Mouse (Mus musculus): ENCODE results near the gene Pop7. TPM values are rescaled to one million over a fixed set of nuclear protein-coding genes. Genes with fewer than 3 reads are reported as not detected.

Gene Pop7
- total and polyA plus RNA-seq, 2 experiments from 2014 or later, result 73.2 to 91.5 TPM

DNA sequence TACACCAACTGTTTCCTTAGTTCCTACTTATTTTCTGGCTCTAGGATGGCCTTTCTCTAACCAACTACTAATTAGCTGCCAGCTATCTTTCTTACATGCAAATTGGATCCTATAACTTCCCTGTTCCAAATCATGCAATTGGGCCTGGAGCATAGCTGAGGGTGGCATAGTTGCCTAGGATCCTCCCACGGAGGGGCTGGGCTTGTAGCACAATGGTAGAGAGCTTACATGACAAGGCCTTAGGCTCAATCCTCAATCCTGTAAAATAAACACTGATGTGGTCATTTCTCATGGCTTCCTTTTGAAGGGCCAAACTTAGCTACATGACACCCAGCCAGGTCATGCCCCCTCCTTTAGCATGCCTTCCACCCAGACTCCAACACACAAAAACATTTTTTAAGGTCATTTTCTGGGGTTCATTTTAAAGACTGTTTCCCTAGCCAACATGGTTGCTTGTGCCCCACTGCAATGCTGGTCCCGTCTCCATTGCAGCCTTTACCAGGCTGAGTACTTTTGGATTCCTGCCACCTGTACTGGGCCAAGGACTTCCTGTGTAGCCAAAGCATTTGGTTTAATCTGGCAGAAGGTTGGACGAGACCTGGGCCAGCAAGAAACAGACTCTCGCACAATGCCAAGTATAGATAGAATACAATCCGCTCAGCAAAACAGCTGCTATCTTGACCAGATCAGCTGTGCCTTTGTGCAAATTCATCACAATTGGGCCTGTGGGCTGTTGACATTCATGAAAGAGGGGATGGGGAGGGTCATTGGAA, 39.6 kb upstream of the Pop7 start:
- H3K27ac ChIP-seq (ENCODE audit: low read depth, low read length), result no peak overlapping the region
- ATAC-seq (ENCODE audit: low FRiP score), result no peak
- WGBS, result 59% methylated on average over 5 of the region's 5 CpGs

DNA sequence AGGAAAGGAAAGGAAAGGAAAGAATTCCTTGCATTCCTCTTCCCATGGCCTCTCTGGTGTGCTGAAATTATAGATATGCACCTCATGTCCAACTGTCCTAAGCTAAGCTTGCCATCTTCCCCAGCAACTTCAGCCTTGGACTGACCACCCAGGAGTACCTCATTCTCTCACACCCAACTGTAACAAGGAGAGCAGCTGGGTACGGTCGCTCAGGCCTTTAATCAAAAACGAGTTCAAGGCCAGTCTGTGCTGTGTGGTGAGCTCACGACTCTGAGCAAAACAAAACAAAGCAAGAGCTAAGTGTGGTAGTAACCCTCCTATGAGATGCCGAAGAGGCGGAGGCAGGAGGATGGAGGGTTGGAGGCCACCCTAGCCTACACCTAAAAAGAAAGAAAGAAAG, 38.7 kb upstream of the Pop7 start:
- H3K9ac ChIP-seq (replicated peaks; ENCODE audit: low read length, poor library complexity, severe bottlenecking), result no peak overlapping the region
- no peak overlapping the region for H3K4me2 ChIP-seq (ENCODE audit: low read depth, low read length, poor library complexity, severe bottlenecking)
- no peak overlapping the region for H3K27ac ChIP-seq (ENCODE audit: low read depth, low read length)
- H3K4me3 ChIP-seq (ENCODE audit: low read depth, low read length), result no peak overlapping the region
- no peaks in the 10 kb centered on the region for H3K4me1 ChIP-seq (ENCODE audit: insufficient read depth, low read length)
- DNase-seq (ENCODE audit: low spot score) (no peak), ATAC-seq (ENCODE audit: low FRiP score) (no peak)
- TF ChIP-seq CTCF (IDR thresholded peaks at IDR 0.05), result no peak
- H3K27me3 ChIP-seq (ENCODE audit: insufficient read depth, low read length), result no peaks in the 10 kb centered on the region
- WGBS, result 81% methylated on average over 6 of the region's 6 CpGs
- no peaks in the 10 kb centered on the region for H3K36me3 ChIP-seq (ENCODE audit: insufficient read depth, low read length)
- H3K9me3 ChIP-seq (ENCODE audit: low read length), result no peaks in the 10 kb centered on the region

More for the DNA sequence above, 39.6 kb upstream of the Pop7 start:
- Histone ChIP-seq H3K4me1 (ENCODE audit: insufficient read depth, low read length) (no peaks in the 10 kb centered on the region), H3K27me3 (ENCODE audit: insufficient read depth, low read length) (no peaks in the 10 kb centered on the region), H3K9ac (replicated peaks; ENCODE audit: low read length, poor library complexity, severe bottlenecking) (no peak overlapping the region), H3K4me2 (ENCODE audit: low read depth, low read length, poor library complexity, severe bottlenecking) (no peak overlapping the region), H3K4me3 (ENCODE audit: low read depth, low read length) (no peak overlapping the region), H3K9me3 (ENCODE audit: low read length) (no peaks in the 10 kb centered on the region), H3K36me3 (ENCODE audit: insufficient read depth, low read length) (no peaks in the 10 kb centered on the region)
- peak; percentile 77 for DNase-seq (ENCODE audit: low spot score)
- no peak for TF ChIP-seq CTCF (IDR thresholded peaks at IDR 0.05)

DNA sequence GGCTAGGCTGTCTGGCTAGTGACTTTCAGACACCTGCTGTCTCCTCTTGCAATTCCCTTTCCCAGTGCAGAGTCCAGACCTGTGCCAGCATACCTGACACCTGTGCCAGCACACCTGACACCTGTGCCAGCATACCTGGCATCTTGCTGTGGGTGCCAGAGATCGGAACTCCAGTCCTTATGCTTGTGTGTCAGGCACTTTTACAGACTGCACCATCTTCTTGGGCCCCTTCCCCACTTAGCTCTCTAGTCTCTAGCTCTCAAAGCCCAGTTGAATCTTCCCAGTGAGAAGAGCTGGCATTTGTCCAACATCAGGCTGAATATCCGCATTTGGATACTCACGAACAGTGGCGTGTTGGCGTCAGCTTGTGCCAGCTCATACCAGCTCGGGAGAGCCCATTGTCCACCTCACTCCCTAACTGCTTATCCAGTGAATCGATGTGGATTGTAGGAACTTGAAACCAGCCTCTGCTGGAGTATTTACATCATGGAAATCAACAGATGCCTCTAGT, 37.0 kb upstream of the Pop7 start:
- ATAC-seq (ENCODE audit: low FRiP score), result 0 out of 2 replicates have a peak, but pooled peaks have one; percentile 52
- Histone ChIP-seq H3K9me3 (ENCODE audit: low read length) (no peaks in the 10 kb centered on the region), H3K9ac (replicated peaks; ENCODE audit: low read length, poor library complexity, severe bottlenecking) (no peak overlapping the region), H3K4me2 (ENCODE audit: low read depth, low read length, poor library complexity, severe bottlenecking) (no peak overlapping the region), H3K4me3 (ENCODE audit: low read depth, low read length) (no peak overlapping the region), H3K27me3 (ENCODE audit: insufficient read depth, low read length) (no peaks in the 10 kb centered on the region), H3K27ac (ENCODE audit: low read depth, low read length) (no peak overlapping the region), H3K4me1 (ENCODE audit: insufficient read depth, low read length) (no peaks in the 10 kb centered on the region), H3K36me3 (ENCODE audit: insufficient read depth, low read length) (no peaks in the 10 kb centered on the region)
- 46% methylated on average over 7 of the region's 7 CpGs for WGBS
- DNase-seq (ENCODE audit: low spot score), result peak; percentile 84
- TF ChIP-seq CTCF (IDR thresholded peaks at IDR 0.05), result no peak

DNA sequence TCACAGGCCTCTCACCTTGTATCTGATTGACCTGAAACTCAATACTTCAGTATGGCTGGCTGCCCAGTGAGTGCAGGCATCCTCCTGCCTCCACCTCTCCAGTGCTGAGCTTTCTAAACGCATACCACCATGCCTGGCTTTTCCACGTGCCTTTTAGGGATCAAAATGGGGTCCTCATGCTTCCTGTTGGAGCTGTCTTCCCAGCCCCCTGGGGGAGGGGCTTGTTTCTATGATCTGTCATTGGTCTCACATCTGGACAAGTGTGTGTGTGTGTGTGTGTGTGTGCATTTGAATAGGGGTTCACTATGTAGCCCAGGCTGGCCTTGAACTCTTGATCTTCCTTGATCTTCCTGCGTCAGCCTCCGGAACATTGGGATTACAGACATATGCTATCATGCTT, 35.1 kb upstream of the Pop7 start:
- H3K27ac ChIP-seq (ENCODE audit: low read depth, low read length), result no peak overlapping the region
- no peaks in the 10 kb centered on the region for H3K4me1 ChIP-seq (ENCODE audit: insufficient read depth, low read length)
- H3K9ac ChIP-seq (replicated peaks; ENCODE audit: low read length, poor library complexity, severe bottlenecking), result no peak overlapping the region
- H3K36me3 ChIP-seq (ENCODE audit: insufficient read depth, low read length), result no peaks in the 10 kb centered on the region
- TF ChIP-seq CTCF (IDR thresholded peaks at IDR 0.05), result no peak
- H3K9me3 ChIP-seq (ENCODE audit: low read length), result no peaks in the 10 kb centered on the region
- no peak for ATAC-seq (ENCODE audit: low FRiP score)
- 56% methylated on average over 4 of the region's 4 CpGs for WGBS
- H3K4me2 ChIP-seq (ENCODE audit: low read depth, low read length, poor library complexity, severe bottlenecking), result no peak overlapping the region
- DNase-seq (ENCODE audit: low spot score), result no peak
- no peaks in the 10 kb centered on the region for H3K27me3 ChIP-seq (ENCODE audit: insufficient read depth, low read length)
- H3K4me3 ChIP-seq (ENCODE audit: low read depth, low read length), result no peak overlapping the region

DNA sequence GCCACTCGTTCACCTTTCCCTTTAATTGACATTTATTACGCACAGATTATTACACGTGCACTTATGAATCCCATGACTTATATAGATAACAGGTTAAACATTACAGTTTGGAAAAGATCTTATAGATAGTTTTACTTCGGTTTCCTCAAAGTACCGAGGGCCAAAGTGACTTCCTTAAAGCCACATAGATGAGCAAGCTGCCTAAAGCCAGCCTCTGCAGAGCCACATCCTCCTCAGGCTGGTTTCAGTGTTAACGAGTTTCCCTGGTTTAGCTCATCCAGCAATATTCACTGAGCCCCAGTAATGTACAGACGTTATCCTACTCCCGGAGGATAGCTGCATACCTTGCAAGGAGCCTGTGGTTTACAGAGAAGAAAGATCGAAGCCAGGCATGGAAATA, 33.0 kb upstream of the Pop7 start:
- TF ChIP-seq CTCF (IDR thresholded peaks at IDR 0.05), result no peak
- Histone ChIP-seq H3K36me3 (ENCODE audit: insufficient read depth, low read length) (no peaks in the 10 kb centered on the region), H3K27me3 (ENCODE audit: insufficient read depth, low read length) (no peaks in the 10 kb centered on the region), H3K27ac (ENCODE audit: low read depth, low read length) (no peak overlapping the region), H3K4me1 (ENCODE audit: insufficient read depth, low read length) (no peaks in the 10 kb centered on the region), H3K9ac (replicated peaks; ENCODE audit: low read length, poor library complexity, severe bottlenecking) (no peak overlapping the region), H3K4me3 (ENCODE audit: low read depth, low read length) (no peak overlapping the region), H3K9me3 (ENCODE audit: low read length) (no peaks in the 10 kb centered on the region), H3K4me2 (ENCODE audit: low read depth, low read length, poor library complexity, severe bottlenecking) (no peak overlapping the region)
- ATAC-seq (ENCODE audit: low FRiP score) (no peak), DNase-seq (ENCODE audit: low spot score) (no peak)
- 79% methylated on average over 9 of the region's 9 CpGs for WGBS

DNA sequence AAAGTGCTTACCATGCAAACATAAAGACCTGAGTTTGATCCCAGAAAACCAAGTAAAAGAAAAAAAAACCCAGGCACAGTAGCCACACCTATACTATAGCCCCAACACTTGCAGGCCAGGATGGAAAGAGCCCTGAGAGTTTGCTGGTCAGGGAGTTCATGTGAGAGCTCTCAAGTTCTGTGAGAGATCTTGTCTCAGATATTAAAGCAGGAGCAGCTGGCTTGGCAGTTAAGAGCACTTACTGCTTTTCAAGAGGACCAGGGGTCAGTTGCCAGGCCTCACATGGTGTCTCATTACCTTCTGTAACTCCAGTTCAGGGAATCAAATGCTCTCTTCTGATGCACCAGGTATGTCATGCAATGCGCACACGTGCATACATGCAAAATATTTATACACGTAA, 32.4 kb upstream of the Pop7 start:
- no peak for TF ChIP-seq CTCF (IDR thresholded peaks at IDR 0.05)
- no peak overlapping the region for H3K4me2 ChIP-seq (ENCODE audit: low read depth, low read length, poor library complexity, severe bottlenecking)
- H3K36me3 ChIP-seq (ENCODE audit: insufficient read depth, low read length), result 0 out of 2 replicates have a peak, but pooled peaks cover under 1% of the 10 kb centered on the region
- DNase-seq (ENCODE audit: low spot score), result no peak
- no peaks in the 10 kb centered on the region for H3K9me3 ChIP-seq (ENCODE audit: low read length)
- H3K9ac ChIP-seq (replicated peaks; ENCODE audit: low read length, poor library complexity, severe bottlenecking), result no peak overlapping the region
- H3K4me3 ChIP-seq (ENCODE audit: low read depth, low read length), result no peak overlapping the region
- H3K4me1 ChIP-seq (ENCODE audit: insufficient read depth, low read length), result no peaks in the 10 kb centered on the region
- no peak for ATAC-seq (ENCODE audit: low FRiP score)
- H3K27ac ChIP-seq (ENCODE audit: low read depth, low read length), result no peak overlapping the region
- WGBS, result 95% methylated on average over 3 of the region's 3 CpGs
- H3K27me3 ChIP-seq (ENCODE audit: insufficient read depth, low read length), result no peaks in the 10 kb centered on the region

Data from midbrain, postnatal 0 days (tissue).